Mouse (Mus musculus) megakaryocyte, embryonic 14.5 days (primary cell): ENCODE data around the gene Fbxo47.

Experiments used
- FLI1 ChIP-seq: IDR thresholded peaks from 2 replicates; pipeline ENCODE4 v1.6.1; 2012; ENCODE audit warnings: low read length, inconsistent platforms, mixed read lengths
- GATA1 ChIP-seq: IDR thresholded peaks from 3 replicates; pipeline ENCODE4 v1.6.1; 2012; ENCODE audit warnings: mixed read lengths, low read length, inconsistent platforms, borderline replicate concordance

DNA sequence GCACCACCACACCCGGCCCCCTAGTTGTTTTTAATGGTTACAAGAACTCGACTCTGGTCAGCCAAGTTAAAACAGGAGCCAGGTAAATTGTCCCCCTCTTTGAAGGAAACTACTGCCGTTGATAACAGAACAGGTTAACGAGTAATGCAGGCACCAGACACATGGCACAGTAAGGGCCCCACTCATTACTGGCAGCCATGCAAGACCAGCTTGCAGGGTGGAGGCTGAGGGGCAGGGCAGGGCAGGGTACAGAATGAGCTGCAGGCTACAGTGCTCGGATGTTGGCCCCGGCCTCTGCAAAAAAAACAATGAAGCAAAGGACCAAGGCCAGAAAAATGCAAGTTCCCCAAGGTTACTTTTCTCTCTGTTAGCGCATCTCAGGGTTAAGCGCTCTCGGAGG, 39.7 kb upstream of the Fbxo47 start:
- TF ChIP-seq GATA1 (no peak), FLI1 (no peak)
